Mouse (Mus musculus) bone marrow, adult 2 months (tissue): Measurements from ENCODE around the gene Apol10a.

ENCODE experiments used
- CTCF ChIP-seq: fragments of 200-500 bp; IDR thresholded peaks from 2 replicates; pipeline ENCODE4 v1.5.1; 2011; ENCODE audit warnings: low read length, control low read depth; ENCODE audit not compliant: control insufficient read depth, insufficient read depth
- POLR2A ChIP-seq: fragments of 200-500 bp; IDR thresholded peaks from 2 replicates; pipeline ENCODE4 v1.6.1; 2011; ENCODE audit warnings: low read depth, mild to moderate bottlenecking, control low read depth, low read length, borderline replicate concordance; ENCODE audit not compliant: control insufficient read depth

DNA sequence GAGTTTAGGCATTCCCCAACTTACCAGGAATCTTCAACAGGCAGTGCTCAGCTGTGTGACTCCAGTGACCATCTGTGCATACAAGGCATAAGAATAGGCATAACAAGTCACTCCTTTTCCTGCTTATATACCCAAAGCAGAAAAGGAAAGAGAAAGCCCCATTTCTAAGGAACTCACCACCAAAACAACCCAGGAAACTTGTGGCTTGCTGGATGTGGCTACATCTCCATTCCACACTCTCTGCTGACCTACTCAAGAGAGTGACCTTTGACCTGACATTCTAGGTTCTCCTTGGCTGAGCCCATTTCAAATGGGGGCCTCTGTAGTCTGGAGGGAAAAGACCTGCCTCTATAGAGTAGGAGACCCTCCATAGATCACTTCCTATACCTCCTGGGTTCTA, 56.4 kb downstream of the Apol10a start, which contains the start of gene Apol7c:
- TF ChIP-seq CTCF, result no peak
- TF ChIP-seq POLR2A, result no peak
